ENCODE assay signal across 13 mouse cellular contexts in the genomic region with DNA sequence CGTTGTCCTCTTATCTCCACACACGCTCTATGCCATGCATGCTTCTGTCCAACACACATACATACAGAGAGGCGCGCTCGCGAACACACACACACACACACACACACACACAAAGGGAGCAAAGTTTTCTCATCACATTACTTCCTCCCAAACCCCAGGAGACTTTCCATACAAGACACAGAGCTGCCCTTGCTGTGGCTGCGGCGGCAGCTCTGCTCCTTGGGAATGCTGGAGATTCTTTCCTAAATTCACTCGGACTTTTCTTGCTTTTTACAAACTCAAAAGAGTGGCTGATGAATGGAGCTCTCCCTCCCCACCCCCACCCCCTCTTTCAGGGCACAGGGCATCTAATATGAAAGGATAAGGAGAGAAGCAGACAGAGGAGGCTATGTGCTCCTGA. TPM values are rescaled to one million over a fixed set of nuclear protein-coding genes. Genes with fewer than 3 reads are reported as not detected.
DNase-seq lines count a peak whose midpoint lies in the region; ATAC-seq and TF ChIP-seq lines count a peak whose summit lies in the region.
"Had no signal": no experiment of that assay in that cellular context is flagged by ENCODE, and none has a peak within 500 bp of the region (broad histone marks: within the 10 kb centered on the region; RNA-seq: fewer than 3 reads in every experiment).

No protein-coding gene starts in this region.

- H3K9me3 ChIP-seq in heart, embryonic 10.5 days = no peaks in the 10 kb centered on the region
- no peaks in the 10 kb centered on the region for H3K9me3 ChIP-seq in neural tube, embryonic 15.5 days (replicated peaks)

- H3K4me2 ChIP-seq in neural tube, embryonic 15.5 days = no peak overlapping the region

- no peak overlapping the region for H3K4me3 ChIP-seq in heart, embryonic 10.5 days
- H3K4me3 ChIP-seq in neural tube, embryonic 15.5 days (replicated peaks) = no peak overlapping the region
- no peak overlapping the region for H3K4me3 ChIP-seq in embryonic fibroblast, embryonic 13.5 days (ENCODE audit: insufficient read depth, low read length)

- no peaks in the 10 kb centered on the region for H3K4me1 ChIP-seq in heart, embryonic 10.5 days
- no peaks in the 10 kb centered on the region for H3K4me1 ChIP-seq in neural tube, embryonic 15.5 days
- no peaks in the 10 kb centered on the region for H3K4me1 ChIP-seq in embryonic fibroblast, embryonic 13.5 days (ENCODE audit: control insufficient read depth, insufficient read depth, low read length)

- ATAC-seq in neural tube, embryonic 15.5 days (ENCODE audit: low FRiP score) = no peak
- ATAC-seq: inflammation-experienced regulatory T-cells, adult 6 months; Patski had no signal

- no peak for TF ChIP-seq CTCF in embryonic fibroblast, embryonic 13.5 days (IDR thresholded peaks at IDR 0.05; ENCODE audit: borderline replicate concordance, insufficient read depth, low read length)

- peak; percentile 17 to 34 for DNase-seq in heart, adult 9 months (ENCODE audit: low spot score in 2 of 2)
- DNase-seq in heart, embryonic 10.5 days (ENCODE audit: low spot score) = no peak
- DNase-seq in neural tube, embryonic 10.5 days (ENCODE audit: extremely low spot score, low spot score) = peak; percentile 12
- DNase-seq in adrenal gland, postnatal 25 days = no peak
- DNase-seq in cerebellum, adult 9-10 months = no peak
- DNase-seq: cerebellum, postnatal 14 days; gastrocnemius, postnatal 25 days; retina, postnatal 1 day; spleen, adult 18-20 months had no signal

- H3K27me3 ChIP-seq in heart, embryonic 10.5 days (ENCODE audit: insufficient read depth, poor library complexity, severe bottlenecking) = no peaks in the 10 kb centered on the region
- H3K27me3 ChIP-seq in neural tube, embryonic 15.5 days (replicated peaks) = no peaks in the 10 kb centered on the region

- 64% methylated on average over 9 of the region's 9 CpGs for WGBS in heart, embryonic 10.5 days
- 67% methylated on average over 9 of the region's 9 CpGs for WGBS in neural tube, embryonic 15.5 days

- H3K27ac ChIP-seq in heart, embryonic 10.5 days = no peak overlapping the region
- H3K27ac ChIP-seq in neural tube, embryonic 15.5 days (replicated peaks) = no peak overlapping the region
- peak overlapping the region; percentile 4; the same call in 1 of the 2 replicates for H3K27ac ChIP-seq in embryonic fibroblast, embryonic 13.5 days (ENCODE audit: insufficient read depth, low read length)

- TF ChIP-seq POLR2A in embryonic fibroblast, embryonic 13.5 days (IDR thresholded peaks at IDR 0.05; ENCODE audit: low read depth, low read length) = no peak

- no peaks in the 10 kb centered on the region for H3K36me3 ChIP-seq in heart, embryonic 10.5 days
- no peaks in the 10 kb centered on the region for H3K36me3 ChIP-seq in neural tube, embryonic 15.5 days

- H3K9ac ChIP-seq in neural tube, embryonic 15.5 days (replicated peaks) = no peak overlapping the region

RNA-seq across cellular contexts. Expression of gene Arhgef6, which starts 52.2 kb away (rescaled TPM):
- 10.7 and 18.9 TPM in 2 replicates for polyA plus RNA-seq in heart, embryonic 10.5 days (2016; fragmentation: Nextera tagmentation; extraction: Ambion mirVana)
- polyA plus RNA-seq in neural tube, embryonic 15.5 days (2015; fragmentation: Nextera tagmentation; extraction: Ambion mirVana) = 5.6 and 9.8 TPM in 2 replicates
- polyA plus RNA-seq in embryonic fibroblast, embryonic 13.5 days (2011; ENCODE audit: insufficient read length, low read depth, missing spikeins) = 10.9 and 11.4 TPM in 2 replicates
- 46.8 and 52.8 TPM in 2 replicates for total RNA-seq in adrenal gland, postnatal 25 days (2021)

Comparison
In these comparisons a context has a peak if more than half of its experiments do, and no peak if none do; other contexts are left out.
1. DNase-seq: peak in heart, adult 9 months (2 of 2) and neural tube, embryonic 10.5 days (single experiment); none in heart, embryonic 10.5 days (single experiment), adrenal gland, postnatal 25 days (single experiment) and cerebellum, adult 9-10 months (single experiment).